ENCODE assay signal across 40 mouse cellular contexts in genomic region chr5:86889933-86890332, GRCm38 (mm10). TPM values are rescaled to one million over a fixed set of nuclear protein-coding genes. Genes with fewer than 3 reads are reported as not detected.
A peak's percentile ranks its signal among the peaks of the same experiment; 100 is the strongest.
DNase-seq lines count a peak whose midpoint lies in the region; ATAC-seq and TF ChIP-seq lines count a peak whose summit lies in the region.
"Had no signal": no experiment of that assay in that cellular context is flagged by ENCODE, and none has a peak within 500 bp of the region (broad histone marks: within the 10 kb centered on the region; RNA-seq: fewer than 3 reads in every experiment).

No protein-coding gene starts in this region.

- no peak overlapping the region for H3K4me3 ChIP-seq in hindbrain, postnatal 0 days (ENCODE audit: low read length)
- H3K4me3 ChIP-seq in hindbrain, embryonic 14.5 days (replicated peaks; ENCODE audit: low read length) = no peak overlapping the region
- no peak overlapping the region for H3K4me3 ChIP-seq in left cerebral cortex, adult 2 months
- H3K4me3 ChIP-seq: embryonic facial prominence, embryonic 13.5 days; forebrain, embryonic 10.5 days; hindbrain, embryonic 10.5 days; limb, embryonic 12.5 days; liver, embryonic 13.5 days; midbrain, embryonic 13.5 days; neural tube, embryonic 13.5 days had no signal

- H3K9ac ChIP-seq in hindbrain, postnatal 0 days (replicated peaks; ENCODE audit: low read length) = no peak overlapping the region
- no peak overlapping the region for H3K9ac ChIP-seq in hindbrain, embryonic 14.5 days
- H3K9ac ChIP-seq: embryonic facial prominence, embryonic 13.5 days; limb, embryonic 12.5 days; liver, embryonic 13.5 days; midbrain, embryonic 13.5 days; neural tube, embryonic 13.5 days had no signal

- H3K27me3 ChIP-seq in hindbrain, postnatal 0 days (ENCODE audit: insufficient read depth, low read length) = no peaks in the 10 kb centered on the region
- H3K27me3 ChIP-seq in hindbrain, embryonic 14.5 days (ENCODE audit: control insufficient read depth, insufficient read depth, low read length) = no peaks in the 10 kb centered on the region
- H3K27me3 ChIP-seq: embryonic facial prominence, embryonic 13.5 days; limb, embryonic 12.5 days; liver, embryonic 13.5 days; midbrain, embryonic 13.5 days; neural tube, embryonic 13.5 days had no signal

- no peak overlapping the region for H3K4me2 ChIP-seq in hindbrain, postnatal 0 days (ENCODE audit: low read depth, low read length)
- H3K4me2 ChIP-seq in hindbrain, embryonic 14.5 days (replicated peaks) = no peak overlapping the region
- H3K4me2 ChIP-seq: embryonic facial prominence, embryonic 13.5 days; limb, embryonic 12.5 days; liver, embryonic 13.5 days; midbrain, embryonic 13.5 days; neural tube, embryonic 13.5 days had no signal

- intact Hi-C loops in left cerebral cortex, adult 2 months (cut with DNase I) = loop anchor here (5.0 to 10.0 kb wide), 2 partner anchors 442 to 545 kb away; no protein-coding TSS in a partner anchor

- no peaks in the 10 kb centered on the region for H3K4me1 ChIP-seq in hindbrain, postnatal 0 days (ENCODE audit: insufficient read depth, low read length)
- H3K4me1 ChIP-seq in hindbrain, embryonic 14.5 days (replicated peaks; ENCODE audit: control insufficient read depth, insufficient read depth, low read length) = no peaks in the 10 kb centered on the region
- H3K4me1 ChIP-seq: embryonic facial prominence, embryonic 13.5 days; forebrain, embryonic 10.5 days; hindbrain, embryonic 10.5 days; limb, embryonic 12.5 days; liver, embryonic 13.5 days; midbrain, embryonic 13.5 days; neural tube, embryonic 13.5 days had no signal

- H3K36me3 ChIP-seq in hindbrain, postnatal 0 days (ENCODE audit: insufficient read depth, low read length) = no peaks in the 10 kb centered on the region
- H3K36me3 ChIP-seq in hindbrain, embryonic 14.5 days (replicated peaks; ENCODE audit: control insufficient read depth, insufficient read depth) = no peaks in the 10 kb centered on the region
- H3K36me3 ChIP-seq: embryonic facial prominence, embryonic 13.5 days; forebrain, embryonic 10.5 days; hindbrain, embryonic 10.5 days; limb, embryonic 12.5 days; midbrain, embryonic 13.5 days; neural tube, embryonic 13.5 days had no signal

- H3K9me3 ChIP-seq in hindbrain, postnatal 0 days (ENCODE audit: low read length) = 0 out of 2 replicates have a peak, but pooled peaks cover 4% of the 10 kb centered on the region
- peaks cover 7% of the 10 kb centered on the region; the same call in 1 of the 2 replicates for H3K9me3 ChIP-seq in hindbrain, embryonic 14.5 days (ENCODE audit: control insufficient read depth, low read length)
- H3K9me3 ChIP-seq: forebrain, embryonic 10.5 days; neural tube, embryonic 13.5 days had no signal

- TF ChIP-seq CTCF in hindbrain, postnatal 0 days (IDR thresholded peaks at IDR 0.05; ENCODE audit: low read depth) = peak; percentile 28
- peak; percentile 3 for TF ChIP-seq CTCF in left cerebral cortex, adult 2 months (IDR thresholded peaks at IDR 0.05)

- H3K27ac ChIP-seq in hindbrain, postnatal 0 days = no peak overlapping the region
- no peak overlapping the region for H3K27ac ChIP-seq in hindbrain, embryonic 14.5 days
- no peak overlapping the region for H3K27ac ChIP-seq in left cerebral cortex, adult 2 months
- H3K27ac ChIP-seq: embryonic facial prominence, embryonic 13.5 days; forebrain, embryonic 10.5 days; hindbrain, embryonic 10.5 days; limb, embryonic 12.5 days; liver, embryonic 13.5 days; macrophage; midbrain, embryonic 13.5 days; neural tube, embryonic 13.5 days had no signal

- ATAC-seq in hindbrain, postnatal 0 days = no peak
- ATAC-seq in hindbrain, embryonic 14.5 days (ENCODE audit: low FRiP score) = no peak
- ATAC-seq: activated CD4-positive, CD25-positive, alpha-beta regulatory T cell, adult 4 months; forebrain, embryonic 16.5 days; hindbrain, embryonic 16.5 days; intestine, embryonic 16.5 days; midbrain, embryonic 13.5 days had no signal

- DNase-seq in hindbrain, postnatal 0 days (ENCODE audit: low spot score) = no peak
- no peak for DNase-seq in hindbrain, embryonic 14.5 days (ENCODE audit: low spot score)
- no peak for DNase-seq in left cerebral cortex, adult 2 months (ENCODE audit: extremely low spot score in 1 of 2, low spot score in 2 of 2)
- DNase-seq in left cerebral cortex, adult 11 months (ENCODE audit: low spot score) = no peak
- DNase-seq in A20 (ENCODE audit: low read depth, low spot score) = peak; percentile 11
- peak; percentile 6 for DNase-seq in brain, adult 2 months (ENCODE audit: low read depth, low spot score)
- DNase-seq in thymus, postnatal 0 days (ENCODE audit: low spot score) = no peak
- DNase-seq in right cerebral cortex, postnatal 25 days = no peak
- DNase-seq: adrenal gland, adult 2 months; adrenal gland, postnatal 36 days; cerebellum, adult 9-10 months; cerebellum, postnatal 36 days; embryo, embryonic 11 days; gastrocnemius, postnatal 10 days; heart, postnatal 14 days; kidney, postnatal 4 days; layer of hippocampus, adult 9-11 months; liver, embryonic 13.5 days; lung, adult 2 months; lung, postnatal 10 days; thymus, postnatal 25 days had no signal

- 76% methylated on average over 1 of the region's 1 CpGs for WGBS in hindbrain, postnatal 0 days
- WGBS in hindbrain, embryonic 14.5 days = 97% methylated on average over 1 of the region's 1 CpGs

RNA-seq across cellular contexts. Expression of gene Ugt2b34, which starts 16.8 kb away (rescaled TPM):
- total RNA-seq in hindbrain, postnatal 0 days (2014; rRNA removed) = not detected in 2 replicates
- polyA plus RNA-seq in hindbrain, postnatal 0 days (2015; fragmentation: Nextera tagmentation; extraction: Ambion mirVana) = not detected in 2 replicates
- not detected in 2 replicates for polyA plus RNA-seq in hindbrain, embryonic 14.5 days (2014; fragmentation: Nextera tagmentation; extraction: Ambion mirVana)
- not detected for total RNA-seq in left cerebral cortex, adult 2 months (2021)
- 0.18 and 0.21 TPM in 2 replicates for polyA plus RNA-seq in thymus, postnatal 0 days (2015; fragmentation: Nextera tagmentation; extraction: Ambion mirVana)
- total RNA-seq: granulocyte monocyte progenitor cell, adult 5-6 weeks; heart, postnatal 14 days; left cerebral cortex, adult 18-20 months; left cerebral cortex, postnatal 25 days; megakaryocyte-erythroid progenitor cell, adult 5-6 weeks had no signal
- polyA plus RNA-seq: activated CD4-positive, CD25-positive, alpha-beta regulatory T cell, adult 4 months; adrenal gland, adult 2 months; C2C12; forebrain, embryonic 10.5 days; forebrain, embryonic 16.5 days; heart, embryonic 14.5 days; hindbrain, embryonic 10.5 days; hindbrain, embryonic 16.5 days; limb, embryonic 12.5 days; macrophage; midbrain, embryonic 13.5 days; neural tube, embryonic 13.5 days had no signal

RNA-seq across cellular contexts. Expression of gene Ugt2b1, which starts 36.4 kb away (rescaled TPM):
- total RNA-seq in hindbrain, postnatal 0 days (2014; rRNA removed) = not detected in 2 replicates
- not detected in 2 replicates for polyA plus RNA-seq in hindbrain, postnatal 0 days (2015; fragmentation: Nextera tagmentation; extraction: Ambion mirVana)
- not detected in 2 replicates for polyA plus RNA-seq in hindbrain, embryonic 14.5 days (2014; fragmentation: Nextera tagmentation; extraction: Ambion mirVana)
- total RNA-seq in left cerebral cortex, adult 2 months (2021) = not detected
- polyA plus RNA-seq in thymus, postnatal 0 days (2015; fragmentation: Nextera tagmentation; extraction: Ambion mirVana) = 0.10 TPM in 1 of 2 replicates, not detected in the other
- total RNA-seq: gastrocnemius, postnatal 10 days; granulocyte monocyte progenitor cell, adult 5-6 weeks; heart, postnatal 14 days; left cerebral cortex, adult 18-20 months; left cerebral cortex, postnatal 25 days; megakaryocyte-erythroid progenitor cell, adult 5-6 weeks had no signal
- polyA plus RNA-seq: activated CD4-positive, CD25-positive, alpha-beta regulatory T cell, adult 4 months; adrenal gland, adult 2 months; C2C12; embryonic facial prominence, embryonic 13.5 days; forebrain, embryonic 10.5 days; forebrain, embryonic 16.5 days; heart, embryonic 14.5 days; hindbrain, embryonic 10.5 days; hindbrain, embryonic 16.5 days; kidney, embryonic 14.5 days; limb, embryonic 12.5 days; macrophage; midbrain, embryonic 13.5 days; neural tube, embryonic 13.5 days; stomach, embryonic 14.5 days had no signal

Comparison
In these comparisons a context has a peak if more than half of its experiments do, and no peak if none do; other contexts are left out.
1. DNase-seq: peak in A20 (single experiment) and brain, adult 2 months (single experiment); none in hindbrain, postnatal 0 days (single experiment), hindbrain, embryonic 14.5 days (single experiment), left cerebral cortex, adult 2 months (0 of 2), left cerebral cortex, adult 11 months (single experiment), thymus, postnatal 0 days (single experiment) and right cerebral cortex, postnatal 25 days (single experiment).